Mouse (Mus musculus): ENCODE measurements around the gene Emc3. TPM values are rescaled to one million over a fixed set of nuclear protein-coding genes. Genes with fewer than 3 reads are reported as not detected.
A peak's percentile ranks its signal among the peaks of the same experiment; 100 is the strongest.

Gene Emc3
- polyA plus RNA-seq, 1 experiment from 2014 or later: 103 TPM

DNA sequence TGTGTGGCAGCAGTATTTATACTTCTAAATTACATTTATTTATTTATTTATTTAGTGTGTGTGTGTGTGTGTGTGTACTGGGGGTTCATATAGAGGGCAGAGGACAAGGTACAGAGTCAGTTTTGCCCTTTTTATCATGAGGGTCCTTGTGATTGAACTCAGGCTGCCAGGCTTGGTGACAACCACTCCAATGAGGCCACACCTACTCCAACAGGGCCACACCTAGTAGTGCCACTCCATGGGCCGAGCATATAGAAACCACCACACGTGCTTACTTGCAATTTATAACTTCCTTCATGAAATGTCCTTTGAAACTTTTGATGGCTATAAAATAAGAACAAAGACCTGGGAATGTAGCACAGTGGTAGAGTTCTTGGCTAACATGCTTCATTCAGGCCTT lies 58.2 kb downstream of the Emc3 start:
- Histone ChIP-seq H3K4me2 (no peak overlapping the region), H3K4me1 (peaks cover 27% of the 10 kb centered on the region), H3K27ac (no peak overlapping the region), H3K36me3 (no peaks in the 10 kb centered on the region), H3K27me3 (peaks cover 12% of the 10 kb centered on the region), H3K4me3 (no peak overlapping the region), H3K9ac (no peak overlapping the region), H3K9me3 (no peaks in the 10 kb centered on the region)
- WGBS: 55% methylated on average over 2 of the region's 2 CpGs
- no peak for ATAC-seq (ENCODE audit: borderline replicate concordance, extremely low read depth, low FRiP score, low TSS enrichment)

DNA sequence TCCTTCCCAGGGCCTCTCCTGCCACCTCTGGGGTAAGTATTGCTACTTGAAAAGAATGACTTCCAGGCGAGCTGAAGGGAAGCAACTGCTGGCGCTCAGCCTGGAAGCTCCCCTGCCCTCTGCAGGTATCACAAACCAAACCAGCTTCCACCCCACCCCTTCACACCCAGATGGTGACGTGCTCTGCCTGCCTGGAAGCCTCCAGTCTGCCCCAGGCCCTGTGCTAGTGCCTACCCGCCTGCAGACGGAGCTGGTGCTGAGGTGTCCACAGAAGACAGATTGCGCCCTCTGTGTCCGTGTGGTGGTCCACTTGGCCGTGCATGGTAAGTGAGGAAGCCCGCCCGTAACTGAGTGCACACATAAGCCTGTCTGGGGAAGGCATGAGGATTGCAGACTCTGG lies 59.4 kb downstream of the Emc3 start:
- ATAC-seq (ENCODE audit: borderline replicate concordance, extremely low read depth, low FRiP score, low TSS enrichment): no peak
- H3K36me3 ChIP-seq: no peaks in the 10 kb centered on the region
- peak overlapping the region; percentile 44; the same call in 1 of the 2 replicates for H3K9ac ChIP-seq
- peak overlapping the region; percentile 68 for H3K27ac ChIP-seq
- H3K4me1 ChIP-seq: peaks cover 27% of the 10 kb centered on the region
- H3K27me3 ChIP-seq: peaks cover 12% of the 10 kb centered on the region
- 56% methylated on average over 10 of the region's 10 CpGs for WGBS
- no peaks in the 10 kb centered on the region for H3K9me3 ChIP-seq
- peak overlapping the region; percentile 66 for H3K4me2 ChIP-seq
- peak overlapping the region; percentile 37; the same call in 1 of the 2 replicates for H3K4me3 ChIP-seq

DNA sequence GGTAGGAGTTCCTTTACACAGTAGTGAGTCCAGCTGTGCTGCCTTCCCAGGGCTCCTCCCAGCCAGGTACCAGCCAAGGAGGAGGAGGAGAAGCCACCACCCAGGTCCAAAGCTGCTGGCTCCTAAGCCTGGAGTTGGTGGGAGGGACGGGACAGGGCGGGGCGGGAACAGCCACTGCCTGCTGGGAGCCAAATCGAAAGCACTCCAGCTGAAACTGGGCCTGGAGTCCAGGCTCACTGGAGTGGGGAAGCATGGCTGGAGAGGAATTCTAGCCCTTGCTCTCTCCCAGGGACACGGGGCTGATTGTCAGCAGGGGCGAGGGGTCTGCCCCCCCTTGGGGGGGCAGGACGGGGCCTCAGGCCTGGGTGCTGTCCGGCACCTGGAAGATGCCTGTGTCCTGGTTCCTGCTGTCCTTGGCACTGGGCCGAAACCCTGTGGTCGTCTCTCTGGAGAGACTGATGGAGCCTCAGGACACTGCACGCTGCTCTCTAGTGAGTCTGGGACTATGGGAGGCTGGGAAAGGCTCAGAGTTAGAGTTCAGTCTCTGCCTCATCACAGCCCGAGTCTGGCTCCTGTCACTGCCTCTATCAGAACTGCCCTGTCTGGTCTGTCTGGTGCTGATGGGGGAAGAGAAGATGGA lies 60.0 kb downstream of the Emc3 start, which contains the start of gene Il17rc:
Il17rc (plus strand) TSS at position 131 of the 640 bp plus-strand sequence.
- peak within 1 kb of the TSS; percentile 68 for H3K27ac ChIP-seq
- H3K9ac ChIP-seq: peak within 1 kb of the TSS; percentile 44
- ATAC-seq (ENCODE audit: borderline replicate concordance, extremely low read depth, low FRiP score, low TSS enrichment): peak; percentile 60; the same call in 1 of the 2 replicates
- H3K4me3 ChIP-seq: peak within 1 kb of the TSS; percentile 37
- H3K27me3 ChIP-seq: peaks cover 12% of the 10 kb centered on the region
- WGBS: 21% methylated on average over 12 of the region's 12 CpGs
- no peaks in the 10 kb centered on the region for H3K9me3 ChIP-seq
- H3K4me2 ChIP-seq: peak within 1 kb of the TSS; percentile 66
- H3K36me3 ChIP-seq: no peaks in the 10 kb centered on the region
- peaks cover 27% of the 10 kb centered on the region for H3K4me1 ChIP-seq

DNA sequence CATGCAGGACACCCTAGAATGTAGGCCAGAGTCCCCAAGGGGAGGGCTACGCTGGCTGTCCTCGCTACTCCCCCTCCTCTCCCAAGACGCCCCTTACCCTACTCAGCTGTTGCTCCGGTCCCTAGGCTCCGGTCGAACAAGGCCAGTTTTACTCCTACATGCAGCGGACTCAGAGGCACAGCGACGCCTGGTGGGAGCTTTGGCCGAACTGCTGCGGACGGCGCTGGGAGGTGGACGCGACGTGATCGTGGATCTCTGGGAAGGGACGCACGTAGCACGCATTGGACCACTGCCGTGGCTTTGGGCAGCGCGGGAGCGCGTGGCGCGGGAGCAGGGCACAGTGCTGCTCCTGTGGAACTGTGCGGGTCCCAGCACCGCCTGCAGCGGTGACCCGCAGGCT lies 62.0 kb downstream of the Emc3 start:
- Histone ChIP-seq H3K27ac (no peak overlapping the region), H3K4me2 (peak overlapping the region; percentile 84), H3K4me3 (peak overlapping the region; percentile 39), H3K4me1 (peaks cover 27% of the 10 kb centered on the region), H3K9ac (peak overlapping the region; percentile 17; the same call in 1 of the 2 replicates), H3K27me3 (peaks cover 12% of the 10 kb centered on the region), H3K36me3 (no peaks in the 10 kb centered on the region), H3K9me3 (no peaks in the 10 kb centered on the region)
- peak; percentile 25; the same call in 1 of the 2 replicates for ATAC-seq (ENCODE audit: borderline replicate concordance, extremely low read depth, low FRiP score, low TSS enrichment)
- 1% methylated on average over 31 of the region's 31 CpGs for WGBS

DNA sequence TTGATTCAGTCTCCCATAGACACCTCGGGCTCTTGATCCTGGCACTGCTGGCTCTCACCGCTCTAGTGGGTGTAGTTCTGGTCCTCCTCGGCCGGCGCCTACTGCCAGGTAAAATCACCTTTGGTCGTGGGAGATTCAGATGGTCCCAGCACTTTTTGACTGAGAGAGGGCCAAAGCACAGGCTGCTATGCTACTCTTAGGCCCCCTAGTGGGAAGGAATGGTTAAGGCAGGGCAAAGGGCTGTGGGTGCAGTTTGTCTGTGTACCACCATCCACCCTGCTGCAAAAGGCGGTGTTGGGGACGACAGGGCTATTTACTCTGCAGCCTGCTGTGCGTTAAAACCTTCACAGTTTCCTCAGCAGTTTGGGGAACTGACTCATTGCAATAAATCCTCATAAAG lies 62.4 kb downstream of the Emc3 start:
- peak overlapping the region; percentile 17; the same call in 1 of the 2 replicates for H3K9ac ChIP-seq
- H3K4me3 ChIP-seq: peak overlapping the region; percentile 39
- H3K4me1 ChIP-seq: peaks cover 27% of the 10 kb centered on the region
- peaks cover 12% of the 10 kb centered on the region for H3K27me3 ChIP-seq
- H3K36me3 ChIP-seq: no peaks in the 10 kb centered on the region
- 8% methylated on average over 9 of the region's 9 CpGs for WGBS
- peak overlapping the region; percentile 84 for H3K4me2 ChIP-seq
- peak; percentile 53; the same call in 1 of the 2 replicates for ATAC-seq (ENCODE audit: borderline replicate concordance, extremely low read depth, low FRiP score, low TSS enrichment)
- H3K9me3 ChIP-seq: no peaks in the 10 kb centered on the region
- no peak overlapping the region for H3K27ac ChIP-seq

DNA sequence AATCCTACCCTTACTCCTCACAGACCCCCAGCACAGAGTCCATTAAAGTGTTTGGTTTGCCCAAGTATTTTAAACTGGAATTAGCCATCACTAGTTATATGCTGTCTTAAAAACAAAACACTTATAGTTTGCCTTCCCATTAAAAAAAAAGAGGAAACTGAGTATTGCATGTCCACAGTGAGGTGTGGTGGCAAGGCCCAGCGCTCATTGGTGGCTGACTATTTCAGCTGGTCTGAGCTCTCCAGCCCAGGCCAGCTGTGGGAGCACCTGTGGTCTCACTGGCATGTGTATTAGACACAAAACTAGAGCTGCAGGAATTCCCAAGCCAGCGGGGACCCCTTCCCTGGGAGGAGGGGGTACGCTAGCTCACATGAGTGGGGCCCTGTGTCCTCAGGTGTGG lies 62.9 kb downstream of the Emc3 start:
- H3K9ac ChIP-seq: no peak overlapping the region
- no peak overlapping the region for H3K4me2 ChIP-seq
- no peak overlapping the region for H3K4me3 ChIP-seq
- peaks cover 12% of the 10 kb centered on the region for H3K27me3 ChIP-seq
- no peaks in the 10 kb centered on the region for H3K36me3 ChIP-seq
- 56% methylated on average over 3 of the region's 3 CpGs for WGBS
- H3K9me3 ChIP-seq: no peaks in the 10 kb centered on the region
- ATAC-seq (ENCODE audit: borderline replicate concordance, extremely low read depth, low FRiP score, low TSS enrichment): no peak
- no peak overlapping the region for H3K27ac ChIP-seq
- peaks cover 27% of the 10 kb centered on the region for H3K4me1 ChIP-seq

DNA sequence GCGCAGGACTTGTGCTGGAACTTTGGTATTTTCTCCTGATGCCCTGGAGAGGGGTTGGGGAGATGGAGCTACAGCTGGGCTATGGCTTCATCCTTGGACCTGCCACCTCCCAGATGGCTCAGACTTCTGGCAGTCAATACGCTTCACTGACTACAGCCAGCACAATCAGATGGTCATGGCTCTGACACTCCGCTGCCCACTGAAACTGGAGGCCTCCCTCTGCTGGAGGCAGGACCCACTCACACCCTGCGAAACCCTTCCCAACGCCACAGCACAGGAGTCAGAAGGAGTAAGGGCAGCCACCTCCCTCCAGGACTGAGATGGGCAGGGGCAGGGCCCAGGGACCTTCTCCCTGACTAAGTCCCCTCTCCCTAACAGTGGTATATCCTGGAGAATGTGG lies 65.8 kb downstream of the Emc3 start:
- no peak overlapping the region for H3K9ac ChIP-seq
- H3K9me3 ChIP-seq: no peaks in the 10 kb centered on the region
- 57% methylated on average over 5 of the region's 5 CpGs for WGBS
- H3K4me2 ChIP-seq: no peak overlapping the region
- no peak overlapping the region for H3K27ac ChIP-seq
- no peak overlapping the region for H3K4me3 ChIP-seq
- no peak for ATAC-seq (ENCODE audit: borderline replicate concordance, extremely low read depth, low FRiP score, low TSS enrichment)
- H3K27me3 ChIP-seq: peaks cover 10% of the 10 kb centered on the region
- peaks cover 14% of the 10 kb centered on the region for H3K4me1 ChIP-seq
- H3K36me3 ChIP-seq: no peaks in the 10 kb centered on the region

Small RNA genes within 50 kb of the gene (microRNA-seq; reads per million reads assigned to microRNA genes)
- gene Gm23365: not detected

Other genes with a start within 250 kb of the Emc3 start
- gene Cpne9, start 249.3 kb downstream of the Emc3 start, polyA plus RNA-seq (2015; fragmentation: Nextera tagmentation; extraction: Ambion mirVana): 0.05 TPM in 1 of 2 replicates, not detected in the other
- 17.0 and 18.3 TPM in 2 replicates for gene Brpf1, start 224.5 kb downstream of the Emc3 start, polyA plus RNA-seq (2015; fragmentation: Nextera tagmentation; extraction: Ambion mirVana)
- gene Ogg1, start 204.7 kb downstream of the Emc3 start, polyA plus RNA-seq (2015; fragmentation: Nextera tagmentation; extraction: Ambion mirVana): 16.5 and 17.7 TPM in 2 replicates
- 110 and 115 TPM in 2 replicates for gene Camk1, start 187.7 kb downstream of the Emc3 start, polyA plus RNA-seq (2015; fragmentation: Nextera tagmentation; extraction: Ambion mirVana)
- gene Tada3, start 153.8 kb downstream of the Emc3 start, polyA plus RNA-seq (2015; fragmentation: Nextera tagmentation; extraction: Ambion mirVana): 53.1 and 54.6 TPM in 2 replicates
- 399 and 412 TPM in 2 replicates for gene Arpc4, start 153.5 kb downstream of the Emc3 start, polyA plus RNA-seq (2015; fragmentation: Nextera tagmentation; extraction: Ambion mirVana)
- 3.0 and 3.9 TPM in 2 replicates for gene Ttll3, start 142.4 kb downstream of the Emc3 start, polyA plus RNA-seq (2015; fragmentation: Nextera tagmentation; extraction: Ambion mirVana)
- gene Rpusd3, start 112.3 kb downstream of the Emc3 start, polyA plus RNA-seq (2015; fragmentation: Nextera tagmentation; extraction: Ambion mirVana): 19.1 and 20.9 TPM in 2 replicates
- not detected in 2 replicates for gene Cidec, start 95.9 kb downstream of the Emc3 start, polyA plus RNA-seq (2015; fragmentation: Nextera tagmentation; extraction: Ambion mirVana)
- 77.1 and 82.8 TPM in 2 replicates for gene Jagn1, start 89.1 kb downstream of the Emc3 start, polyA plus RNA-seq (2015; fragmentation: Nextera tagmentation; extraction: Ambion mirVana)
- 19.5 and 23.5 TPM in 2 replicates for gene Il17re, start 73.2 kb downstream of the Emc3 start, polyA plus RNA-seq (2015; fragmentation: Nextera tagmentation; extraction: Ambion mirVana)
- 19.1 and 20.2 TPM in 2 replicates for gene Il17rc, start 60.2 kb downstream of the Emc3 start, polyA plus RNA-seq (2015; fragmentation: Nextera tagmentation; extraction: Ambion mirVana)
- 33.1 and 36.3 TPM in 2 replicates for gene Creld1, start 48.4 kb downstream of the Emc3 start, polyA plus RNA-seq (2015; fragmentation: Nextera tagmentation; extraction: Ambion mirVana)
- gene Prrt3, start 29.7 kb downstream of the Emc3 start, polyA plus RNA-seq (2015; fragmentation: Nextera tagmentation; extraction: Ambion mirVana): 0.17 and 0.21 TPM in 2 replicates
- 13.3 and 14.6 TPM in 2 replicates for gene Fancd2, start within 50 bp of the Emc3 start, polyA plus RNA-seq (2015; fragmentation: Nextera tagmentation; extraction: Ambion mirVana)
- not detected in 2 replicates for gene Fancd2os, start 69.1 kb upstream of the Emc3 start, polyA plus RNA-seq (2015; fragmentation: Nextera tagmentation; extraction: Ambion mirVana)
- gene Brk1, start 73.1 kb upstream of the Emc3 start, polyA plus RNA-seq (2015; fragmentation: Nextera tagmentation; extraction: Ambion mirVana): 223 and 224 TPM in 2 replicates
- 41.0 and 45.8 TPM in 2 replicates for gene Vhl, start 92.3 kb upstream of the Emc3 start, polyA plus RNA-seq (2015; fragmentation: Nextera tagmentation; extraction: Ambion mirVana)
- gene Irak2, start 106.8 kb upstream of the Emc3 start, polyA plus RNA-seq (2015; fragmentation: Nextera tagmentation; extraction: Ambion mirVana): 5.2 and 6.4 TPM in 2 replicates
- 0.37 and 0.67 TPM in 2 replicates for gene Tatdn2, start 165.4 kb upstream of the Emc3 start, polyA plus RNA-seq (2015; fragmentation: Nextera tagmentation; extraction: Ambion mirVana)
- 0.72 TPM in 1 of 2 replicates, not detected in the other for gene Ghrl, start 188.2 kb upstream of the Emc3 start, polyA plus RNA-seq (2015; fragmentation: Nextera tagmentation; extraction: Ambion mirVana)
- gene Sec13, start 209.1 kb upstream of the Emc3 start, polyA plus RNA-seq (2015; fragmentation: Nextera tagmentation; extraction: Ambion mirVana): 275 and 278 TPM in 2 replicates

Measured in lung, embryonic 15.5 days (tissue).